Mouse (Mus musculus) forebrain, embryonic 13.5 days (tissue): ENCODE results near the gene Ankrd37. TPM values are rescaled to one million over a fixed set of nuclear protein-coding genes. Genes with fewer than 3 reads are reported as not detected.

Experiments used
- ATAC-seq: fragments of 200-750 bp; cut with Nextera tagmentation; 2 replicates; pipeline ENCODE4 v1.8.0; 2017
- H3K27ac ChIP-seq: fragments of 300-500 bp; sonication (generic); 2 replicates; pipeline ENCODE4 v1.5.1; 2015; ENCODE audit warnings: inconsistent platforms, mild to moderate bottlenecking, moderate library complexity
- H3K27me3 ChIP-seq: fragments of 300-500 bp; sonication (generic); 2 replicates; pipeline ENCODE4 v1.6.1; 2015; ENCODE audit warnings: mild to moderate bottlenecking, inconsistent platforms
- H3K36me3 ChIP-seq: fragments of 300-500 bp; sonication (generic); 2 replicates; pipeline ENCODE4 v1.6.1; 2015; ENCODE audit warnings: mild to moderate bottlenecking, inconsistent platforms; ENCODE audit not compliant: poor library complexity, severe bottlenecking
- H3K4me1 ChIP-seq: fragments of 300-500 bp; sonication (generic); 2 replicates; pipeline ENCODE4 v1.6.1; 2015; ENCODE audit warnings: inconsistent platforms
- H3K4me2 ChIP-seq: fragments of 300-500 bp; sonication (generic); 2 replicates; pipeline ENCODE4 v1.6.1; 2015; ENCODE audit warnings: inconsistent platforms, mild to moderate bottlenecking, moderate library complexity
- H3K4me3 ChIP-seq: fragments of 300-500 bp; sonication (generic); 2 replicates; pipeline ENCODE4 v1.5.1; 2015; ENCODE audit warnings: mild to moderate bottlenecking, inconsistent platforms
- H3K9ac ChIP-seq: fragments of 300-500 bp; sonication (generic); 2 replicates; pipeline ENCODE4 v1.6.1; 2015; ENCODE audit warnings: mild to moderate bottlenecking, inconsistent platforms
- H3K9me3 ChIP-seq: fragments of 300-500 bp; sonication (generic); replicated peaks from 2 replicates; pipeline ENCODE4 v1.6.1; 2016; ENCODE audit warnings: inconsistent platforms
- WGBS: fragments of 180-500 bp; shearing (Covaris S2); methylation state at CpG from one replicate; pipeline ENCODE4 v1.1.7; 2015; 5-methylcytosine and 5-hydroxymethylcytosine counted together
- polyA plus RNA-seq: library from polyadenylated mRNA; unstranded; fragments of >200 nt; fragmentation: Nextera tagmentation; extraction: Ambion mirVana; gene quantifications from 2 replicates; pipeline ENCODE4 v1.2.1, GENCODE M21; 2015

Ankrd37 gene
- polyA plus RNA-seq: 19.8 and 20.7 TPM in 2 replicates

- Histone ChIP-seq H3K36me3 (no peaks in the 10 kb centered on the region), H3K4me1 (peaks cover 2% of the 10 kb centered on the region; the same call in 1 of the 2 replicates), H3K4me3 (no peak within 1 kb of the TSS), H3K4me2 (no peak within 1 kb of the TSS), H3K27me3 (no peaks in the 10 kb centered on the region), H3K9me3 (no peaks in the 10 kb centered on the region), H3K27ac (no peak within 1 kb of the TSS), H3K9ac (no peak within 1 kb of the TSS)
- ATAC-seq: no peak
- 73% methylated on average over 4 of the region's 4 CpGs for WGBS
These were observed at the start of gene Ankrd37 for GRCm38 (mm10) chr8:46005596-46005995. TSS of gene Ankrd37 (minus strand) at chr8:46005707.

- H3K27me3 ChIP-seq: no peaks in the 10 kb centered on the region
- ATAC-seq: no peak
- 61% methylated on average over 13 of the region's 13 CpGs for WGBS
- H3K36me3 ChIP-seq: peaks cover 20% of the 10 kb centered on the region; the same call in 1 of the 2 replicates
- H3K27ac ChIP-seq: no peak overlapping the region
- H3K4me3 ChIP-seq: no peak overlapping the region
- no peaks in the 10 kb centered on the region for H3K9me3 ChIP-seq
- no peak overlapping the region for H3K9ac ChIP-seq
- no peak overlapping the region for H3K4me2 ChIP-seq
- no peaks in the 10 kb centered on the region for H3K4me1 ChIP-seq
These were observed 34.8 kb upstream of the Ankrd37 start for GRCm38 (mm10) chr8:46040260-46040659.

GRCm38 (mm10) chr8:46039666-46040065 lies 34.2 kb upstream of the Ankrd37 start:
- ATAC-seq: no peak
- WGBS: 90% methylated on average over 1 of the region's 1 CpGs
- Histone ChIP-seq H3K4me3 (no peak overlapping the region), H3K27me3 (no peaks in the 10 kb centered on the region), H3K36me3 (peaks cover 21% of the 10 kb centered on the region), H3K4me2 (no peak overlapping the region), H3K4me1 (no peaks in the 10 kb centered on the region), H3K9ac (no peak overlapping the region), H3K27ac (no peak overlapping the region), H3K9me3 (no peaks in the 10 kb centered on the region)

GRCm38 (mm10) chr8:46036217-46036616 lies 30.7 kb upstream of the Ankrd37 start:
- H3K36me3 ChIP-seq: peaks cover 19% of the 10 kb centered on the region
- no peak overlapping the region for H3K27ac ChIP-seq
- no peaks in the 10 kb centered on the region for H3K27me3 ChIP-seq
- H3K4me1 ChIP-seq: no peaks in the 10 kb centered on the region
- no peak overlapping the region for H3K4me2 ChIP-seq
- WGBS: 74% methylated on average over 11 of the region's 11 CpGs
- no peak for ATAC-seq
- H3K9me3 ChIP-seq: no peaks in the 10 kb centered on the region
- H3K9ac ChIP-seq: no peak overlapping the region
- H3K4me3 ChIP-seq: no peak overlapping the region

GRCm38 (mm10) chr8:46024392-46024791 lies 18.9 kb upstream of the Ankrd37 start:
- Histone ChIP-seq H3K9ac (no peak overlapping the region), H3K27ac (no peak overlapping the region), H3K27me3 (no peaks in the 10 kb centered on the region), H3K4me3 (no peak overlapping the region), H3K4me2 (no peak overlapping the region), H3K4me1 (no peaks in the 10 kb centered on the region), H3K9me3 (no peaks in the 10 kb centered on the region), H3K36me3 (no peaks in the 10 kb centered on the region)
- no peak for ATAC-seq
- 65% methylated on average over 4 of the region's 4 CpGs for WGBS

- no peak for ATAC-seq
- WGBS: 94% methylated on average over 9 of the region's 9 CpGs
- Histone ChIP-seq H3K9ac (no peak overlapping the region), H3K4me3 (no peak overlapping the region), H3K27ac (no peak overlapping the region), H3K4me2 (no peak overlapping the region), H3K27me3 (no peaks in the 10 kb centered on the region), H3K4me1 (no peaks in the 10 kb centered on the region), H3K9me3 (no peaks in the 10 kb centered on the region), H3K36me3 (no peaks in the 10 kb centered on the region)
These were observed 17.3 kb upstream of the Ankrd37 start for GRCm38 (mm10) chr8:46022758-46023157.

- no peak for ATAC-seq
- H3K9me3 ChIP-seq: no peaks in the 10 kb centered on the region
- no peak overlapping the region for H3K9ac ChIP-seq
- no peak overlapping the region for H3K4me3 ChIP-seq
- no peak overlapping the region for H3K4me2 ChIP-seq
- no peaks in the 10 kb centered on the region for H3K4me1 ChIP-seq
- H3K36me3 ChIP-seq: no peaks in the 10 kb centered on the region
- H3K27me3 ChIP-seq: no peaks in the 10 kb centered on the region
- no peak overlapping the region for H3K27ac ChIP-seq
- WGBS: 92% methylated on average over 9 of the region's 9 CpGs
These were observed 16.7 kb upstream of the Ankrd37 start for GRCm38 (mm10) chr8:46022203-46022602.

GRCm38 (mm10) chr8:46010746-46011680 lies 5.5 kb upstream of the Ankrd37 start:
- no peaks in the 10 kb centered on the region for H3K9me3 ChIP-seq
- WGBS: 15% methylated on average over 17 of the region's 17 CpGs
- peak overlapping the region; percentile 46 for H3K4me2 ChIP-seq
- peak; percentile 48; the same call in 1 of the 2 replicates for ATAC-seq
- no peak overlapping the region; the same call in 1 of the 2 replicates for H3K4me3 ChIP-seq
- peaks cover 10% of the 10 kb centered on the region; the same call in 1 of the 2 replicates for H3K4me1 ChIP-seq
- no peak overlapping the region for H3K27ac ChIP-seq
- no peaks in the 10 kb centered on the region for H3K27me3 ChIP-seq
- no peaks in the 10 kb centered on the region for H3K36me3 ChIP-seq
- H3K9ac ChIP-seq: no peak overlapping the region

- H3K9me3 ChIP-seq: no peaks in the 10 kb centered on the region
- H3K36me3 ChIP-seq: no peaks in the 10 kb centered on the region
- peak; percentile 41; the same call in 1 of the 2 replicates for ATAC-seq
- no peak overlapping the region; the same call in 1 of the 2 replicates for H3K4me3 ChIP-seq
- 36% methylated on average over 2 of the region's 2 CpGs for WGBS
- no peaks in the 10 kb centered on the region for H3K27me3 ChIP-seq
- peaks cover 10% of the 10 kb centered on the region; the same call in 1 of the 2 replicates for H3K4me1 ChIP-seq
- H3K9ac ChIP-seq: no peak overlapping the region
- H3K4me2 ChIP-seq: peak overlapping the region; percentile 46
- H3K27ac ChIP-seq: no peak overlapping the region
These were observed 4.8 kb upstream of the Ankrd37 start for GRCm38 (mm10) chr8:46010306-46010705.

- no peaks in the 10 kb centered on the region for H3K9me3 ChIP-seq
- no peaks in the 10 kb centered on the region for H3K27me3 ChIP-seq
- H3K36me3 ChIP-seq: no peaks in the 10 kb centered on the region
- no peak for ATAC-seq
- H3K9ac ChIP-seq: no peak overlapping the region
- peaks cover 10% of the 10 kb centered on the region; the same call in 1 of the 2 replicates for H3K4me1 ChIP-seq
- no peak overlapping the region for H3K27ac ChIP-seq
- no peak overlapping the region for H3K4me3 ChIP-seq
- WGBS: 81% methylated on average over 3 of the region's 3 CpGs
- no peak overlapping the region for H3K4me2 ChIP-seq
These were observed 1.7 kb upstream of the Ankrd37 start for GRCm38 (mm10) chr8:46007050-46007672.

- H3K27me3 ChIP-seq: no peaks in the 10 kb centered on the region
- peak; percentile 98 for ATAC-seq
- WGBS: 4% methylated on average over 51 of the region's 55 CpGs
- peak overlapping the region; percentile 71 for H3K4me2 ChIP-seq
- H3K9ac ChIP-seq: peak overlapping the region; percentile 86
- H3K36me3 ChIP-seq: peaks cover 24% of the 10 kb centered on the region
- peak overlapping the region; percentile 52 for H3K4me3 ChIP-seq
- H3K27ac ChIP-seq: peak overlapping the region; percentile 97
- H3K4me1 ChIP-seq: peaks cover 17% of the 10 kb centered on the region
- no peaks in the 10 kb centered on the region for H3K9me3 ChIP-seq
These were observed 5.5 kb downstream of the Ankrd37 start for GRCm38 (mm10) chr8:45999784-46000705.
